8 mouse cellular contexts compared by ENCODE assay signal in genomic region chr16:92827663-92828307, GRCm38 (mm10). TPM values are rescaled to one million over a fixed set of nuclear protein-coding genes. Genes with fewer than 3 reads are reported as not detected.
DNase-seq lines count a peak whose midpoint lies in the region; ATAC-seq and TF ChIP-seq lines count a peak whose summit lies in the region.

No protein-coding gene starts in this region.

- no peaks in the 10 kb centered on the region for H3K36me3 ChIP-seq in kidney, postnatal 0 days (ENCODE audit: insufficient read depth, low read length)
- no peaks in the 10 kb centered on the region for H3K36me3 ChIP-seq in kidney, embryonic 15.5 days

- peak; percentile 51 for DNase-seq in kidney, postnatal 0 days (ENCODE audit: low spot score)
- DNase-seq in CD4-positive helper T cell, adult 2 months (ENCODE audit: low read depth, low spot score): peak; percentile 52
- peak; percentile 21 for DNase-seq in adrenal gland, adult 8-10 months
- DNase-seq in lung, postnatal 4 days: peak; percentile 62
- DNase-seq in B cell, adult 2 months: no peak
- DNase-seq in left cerebral cortex, postnatal 25 days (ENCODE audit: low spot score in 2 of 2): no peak

- no peak overlapping the region for H3K9ac ChIP-seq in kidney, postnatal 0 days (ENCODE audit: low read depth, low read length)
- no peak overlapping the region for H3K9ac ChIP-seq in kidney, embryonic 15.5 days

- WGBS in kidney, postnatal 0 days: 65% methylated on average over 7 of the region's 7 CpGs
- 59% methylated on average over 7 of the region's 7 CpGs for WGBS in kidney, embryonic 15.5 days

- ATAC-seq in kidney, postnatal 0 days (replicated peaks; ENCODE audit: low FRiP score, low read depth): no peak
- no peak for ATAC-seq in kidney, embryonic 15.5 days (replicated peaks; ENCODE audit: low FRiP score)
- ATAC-seq in erythroid progenitor cell, adult 5-6 weeks (replicated peaks; ENCODE audit: low FRiP score, poor library complexity, severe bottlenecking): no peak

- H3K4me3 ChIP-seq in kidney, postnatal 0 days (replicated peaks; ENCODE audit: low read depth, low read length): no peak overlapping the region
- no peak overlapping the region for H3K4me3 ChIP-seq in kidney, embryonic 15.5 days (replicated peaks)

- H3K4me1 ChIP-seq in kidney, postnatal 0 days (replicated peaks; ENCODE audit: insufficient read depth, low read length): 0 out of 2 replicates have a peak, but pooled peaks cover under 1% of the 10 kb centered on the region
- H3K4me1 ChIP-seq in kidney, embryonic 15.5 days: peaks cover 15% of the 10 kb centered on the region

- peak; percentile 72 for TF ChIP-seq CTCF in kidney, postnatal 0 days (IDR thresholded peaks at IDR 0.05; ENCODE audit: low read depth)

- H3K27me3 ChIP-seq in kidney, postnatal 0 days (ENCODE audit: insufficient read depth, low read length): no peaks in the 10 kb centered on the region
- H3K27me3 ChIP-seq in kidney, embryonic 15.5 days: no peaks in the 10 kb centered on the region

- H3K4me2 ChIP-seq in kidney, postnatal 0 days (ENCODE audit: low read length): no peak overlapping the region
- H3K4me2 ChIP-seq in kidney, embryonic 15.5 days: no peak overlapping the region

- no peaks in the 10 kb centered on the region for H3K9me3 ChIP-seq in kidney, postnatal 0 days (replicated peaks; ENCODE audit: low read length)
- H3K9me3 ChIP-seq in kidney, embryonic 15.5 days (replicated peaks): no peaks in the 10 kb centered on the region

- H3K27ac ChIP-seq in kidney, postnatal 0 days: no peak overlapping the region
- H3K27ac ChIP-seq in kidney, embryonic 15.5 days: no peak overlapping the region

- intact Hi-C loops in left cerebral cortex, postnatal 25 days (cut with DNase I): no loop called here

RNA-seq across cellular contexts. Expression of gene Runx1, which starts 1.8 kb away (rescaled TPM):
- polyA plus RNA-seq in kidney, postnatal 0 days (2015; fragmentation: Nextera tagmentation; extraction: Ambion mirVana): 1.6 and 2.0 TPM in 2 replicates
- 1.6 and 2.1 TPM in 2 replicates for polyA plus RNA-seq in kidney, embryonic 15.5 days (2015; fragmentation: Nextera tagmentation; extraction: Ambion mirVana)
- 1 to 10 TPM; 4.1 to 7.8 (median 5.3) TPM for total RNA-seq in adrenal gland, adult 8-10 months (2022)
- total RNA-seq in erythroid progenitor cell, adult 5-6 weeks (2015; ENCODE audit: low replicate concordance): 66.7 and 107 TPM in 2 replicates
- total RNA-seq in erythroid progenitor cell, adult 5-6 weeks (2017; ENCODE audit: low replicate concordance): 57.8 and 59.5 TPM in 2 replicates
- 1 to 10 TPM; 1.5 to 2.3 TPM for total RNA-seq in left cerebral cortex, postnatal 25 days (2021)

Comparison
In these comparisons a context has a peak if more than half of its experiments do, and no peak if none do; other contexts are left out.
1. DNase-seq: peak in kidney, postnatal 0 days (single experiment), CD4-positive helper T cell, adult 2 months (single experiment), adrenal gland, adult 8-10 months (single experiment) and lung, postnatal 4 days (2 of 2); none in B cell, adult 2 months (0 of 2) and left cerebral cortex, postnatal 25 days (0 of 2).
2. RNA of gene Runx1, which starts 1.8 kb away (total RNA-seq): 57.8 to 107 TPM in erythroid progenitor cell, adult 5-6 weeks; 4.1 to 7.8 TPM in adrenal gland, adult 8-10 months and 1.5 to 2.3 TPM in left cerebral cortex, postnatal 25 days; every median in the first group is over 4 times any median in the second.